Mouse (Mus musculus) embryonic fibroblast, embryonic 13.5 days (primary cell): ENCODE data around the gene Smim12. TPM values are rescaled to one million over a fixed set of nuclear protein-coding genes. Genes with fewer than 3 reads are reported as not detected.

Experiments
- H3K27ac ChIP-seq: 2 replicates; pipeline ENCODE4 v1.5.1; 2012; ENCODE audit warnings: low read length, control low read depth, inconsistent platforms; ENCODE audit not compliant: insufficient read depth
- H3K4me1 ChIP-seq: 2 replicates; pipeline ENCODE4 v1.6.1; 2011; ENCODE audit warnings: low read length; ENCODE audit not compliant: control insufficient read depth, insufficient read depth
- H3K4me3 ChIP-seq: 2 replicates; pipeline ENCODE4 v1.5.1; 2011; ENCODE audit warnings: mild to moderate bottlenecking, control low read depth, low read length; ENCODE audit not compliant: insufficient read depth
- CTCF ChIP-seq: IDR thresholded peaks from 2 replicates; pipeline ENCODE4 v1.5.1; 2011; ENCODE audit warnings: mild to moderate bottlenecking, control low read depth, low read length, moderate library complexity, borderline replicate concordance; ENCODE audit not compliant: insufficient read depth
- POLR2A ChIP-seq: IDR thresholded peaks from 2 replicates; pipeline ENCODE4 v1.6.1; 2011; ENCODE audit warnings: low read depth, mild to moderate bottlenecking, control low read depth, low read length, moderate library complexity
- polyA plus RNA-seq: library from polyadenylated mRNA; stranded (reverse); fragments of >200 nt; gene quantifications from 2 replicates; pipeline ENCODE4 v1.2.4, GENCODE M21; 2011; ENCODE audit warnings: low read depth; ENCODE audit not compliant: missing spikeins, insufficient read length

Gene Smim12
- 18.1 and 23.9 TPM in 2 replicates for polyA plus RNA-seq

DNA sequence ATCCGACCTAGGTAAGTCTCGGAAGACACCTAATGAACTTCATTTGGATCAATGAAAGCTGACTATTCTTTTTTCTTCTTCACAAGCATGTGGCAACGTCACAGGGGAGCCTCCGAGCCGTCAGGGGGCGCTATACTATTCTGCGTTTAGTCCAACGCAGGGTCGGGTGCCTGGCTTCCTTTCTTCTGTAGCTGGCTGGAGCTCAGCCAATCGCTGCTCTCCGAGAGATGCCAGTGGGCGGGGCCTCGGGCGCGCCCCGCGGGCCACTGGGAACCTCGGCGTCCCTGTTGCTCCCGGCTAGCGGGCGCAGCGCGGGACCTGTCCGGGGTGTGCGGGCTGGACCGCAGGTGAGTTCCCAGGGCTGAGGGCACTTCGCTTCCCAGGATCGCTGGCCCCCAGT lies at the start of gene Smim12:
Smim12 (plus strand) TSS at position 233 of the 400 bp plus-strand sequence.
- Histone ChIP-seq H3K4me1 (no peaks in the 10 kb centered on the region; the same call in 1 of the 2 replicates), H3K27ac (no peak within 1 kb of the TSS), H3K4me3 (peak within 1 kb of the TSS; percentile 88)
- peak; percentile 89 for TF ChIP-seq POLR2A
- TF ChIP-seq CTCF: peak; percentile 75; the same call in 1 of the 2 replicates

DNA sequence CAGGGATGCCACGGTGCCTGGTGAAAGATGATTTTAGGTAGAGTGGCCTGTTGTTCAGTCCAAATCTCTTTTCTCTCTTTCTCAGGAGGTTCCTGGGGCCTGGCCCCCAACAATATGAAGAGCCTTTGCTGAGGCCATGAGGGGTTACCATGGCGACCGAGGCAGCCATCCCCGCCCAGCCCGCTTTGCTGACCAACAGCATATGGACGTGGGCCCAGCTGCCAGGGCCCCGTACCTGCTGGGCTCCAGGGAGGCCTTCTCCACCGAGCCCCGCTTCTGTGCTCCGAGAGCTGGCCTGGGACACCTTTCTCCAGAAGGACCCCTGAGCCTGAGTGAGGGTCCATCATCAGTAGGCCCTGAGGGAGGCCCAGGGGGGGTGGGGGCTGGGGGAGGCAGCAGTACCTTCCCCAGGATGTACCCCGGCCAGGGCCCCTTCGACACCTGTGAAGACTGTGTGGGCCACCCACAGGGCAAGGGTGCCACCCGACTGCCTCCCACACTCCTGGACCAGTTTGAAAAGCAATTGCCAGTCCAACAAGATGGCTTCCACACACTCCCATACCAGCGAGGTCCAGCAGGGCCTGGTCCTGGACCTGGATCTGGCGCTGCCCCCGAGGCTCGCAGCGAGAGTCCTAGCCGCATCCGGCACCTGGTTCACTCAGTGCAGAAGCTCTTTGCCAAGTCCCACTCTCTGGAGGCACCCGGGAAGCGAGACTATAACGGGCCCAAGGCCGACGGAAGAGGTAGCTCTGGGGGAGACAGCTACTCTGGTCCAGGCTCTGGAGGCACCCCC lies 48.9 kb upstream of the Smim12 start:
- H3K4me3 ChIP-seq: no peak overlapping the region
- H3K4me1 ChIP-seq: no peaks in the 10 kb centered on the region
- no peak overlapping the region for H3K27ac ChIP-seq
- no peak for TF ChIP-seq CTCF
- TF ChIP-seq POLR2A: no peak

DNA sequence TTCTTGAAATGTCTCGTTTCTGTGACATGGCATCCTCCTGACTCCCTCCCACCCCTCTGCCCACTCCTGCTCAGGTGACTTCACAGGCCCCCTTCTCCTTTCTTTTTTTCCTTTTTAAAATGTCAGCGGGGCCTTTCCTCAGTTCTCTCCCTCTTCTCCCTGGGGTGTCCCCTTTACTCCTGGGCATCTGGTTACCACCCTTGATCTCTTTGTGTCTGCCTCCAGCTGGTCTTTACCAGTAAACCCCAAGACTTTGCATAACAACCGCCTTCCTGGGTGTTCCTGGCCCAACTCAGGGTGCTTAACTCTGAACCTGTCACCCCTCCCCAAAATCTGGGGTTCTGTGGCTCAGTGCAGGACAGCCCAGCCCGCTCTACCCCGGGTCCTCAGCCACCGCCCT lies 45.0 kb upstream of the Smim12 start:
- no peaks in the 10 kb centered on the region for H3K4me1 ChIP-seq
- H3K27ac ChIP-seq: no peak overlapping the region
- TF ChIP-seq CTCF (no peak), POLR2A (no peak)
- H3K4me3 ChIP-seq: no peak overlapping the region

DNA sequence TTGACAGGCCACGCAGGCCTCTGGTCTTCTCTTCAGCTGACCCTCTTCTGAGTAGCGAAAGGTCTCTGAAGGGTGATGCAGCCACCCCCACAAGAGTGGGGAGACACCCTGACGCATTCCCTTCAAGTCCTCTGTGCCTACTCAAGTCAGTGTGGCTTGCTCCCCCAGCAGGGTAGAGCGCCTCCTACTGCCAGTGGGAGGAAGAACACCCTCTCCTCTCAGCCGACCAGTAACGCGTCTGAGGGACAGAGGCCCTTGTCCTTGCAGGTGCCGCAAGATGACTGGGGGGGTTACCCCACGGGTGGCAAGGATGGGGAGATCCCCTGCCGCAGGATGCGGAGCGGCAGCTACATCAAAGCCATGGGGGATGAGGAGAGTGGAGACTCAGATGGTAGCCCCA lies 44.2 kb upstream of the Smim12 start:
- H3K27ac ChIP-seq: no peak overlapping the region
- no peak overlapping the region for H3K4me3 ChIP-seq
- TF ChIP-seq POLR2A: no peak
- no peaks in the 10 kb centered on the region for H3K4me1 ChIP-seq

DNA sequence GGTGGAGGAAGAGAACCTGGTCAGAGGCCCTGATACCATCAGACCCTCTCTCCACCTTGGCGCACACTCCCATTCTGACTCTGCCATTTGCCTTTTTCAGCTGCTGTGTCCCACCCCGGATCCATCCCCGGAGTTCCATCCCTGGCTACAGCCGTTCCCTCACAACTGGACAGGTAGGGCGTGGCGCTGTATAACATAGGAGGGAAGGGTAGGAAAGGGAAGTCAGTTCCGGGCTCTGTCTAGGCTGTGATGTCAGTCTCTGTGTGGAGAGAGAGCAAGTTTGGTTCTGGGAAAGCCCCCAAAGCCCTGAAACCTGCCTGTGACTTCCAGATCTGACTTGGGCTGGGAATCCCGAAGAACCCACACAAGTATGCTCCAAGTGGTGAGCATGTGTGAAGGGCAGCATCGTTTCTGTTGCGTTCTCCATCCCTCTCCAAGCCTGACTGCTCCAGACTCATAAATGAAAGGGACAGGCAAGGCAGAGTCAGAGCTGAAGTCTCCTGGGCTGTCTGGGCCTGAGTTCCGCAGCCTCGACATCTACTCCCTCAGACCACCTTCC lies 43.3 kb upstream of the Smim12 start:
- Histone ChIP-seq H3K27ac (no peak overlapping the region), H3K4me1 (no peaks in the 10 kb centered on the region), H3K4me3 (no peak overlapping the region)
- TF ChIP-seq CTCF: no peak

DNA sequence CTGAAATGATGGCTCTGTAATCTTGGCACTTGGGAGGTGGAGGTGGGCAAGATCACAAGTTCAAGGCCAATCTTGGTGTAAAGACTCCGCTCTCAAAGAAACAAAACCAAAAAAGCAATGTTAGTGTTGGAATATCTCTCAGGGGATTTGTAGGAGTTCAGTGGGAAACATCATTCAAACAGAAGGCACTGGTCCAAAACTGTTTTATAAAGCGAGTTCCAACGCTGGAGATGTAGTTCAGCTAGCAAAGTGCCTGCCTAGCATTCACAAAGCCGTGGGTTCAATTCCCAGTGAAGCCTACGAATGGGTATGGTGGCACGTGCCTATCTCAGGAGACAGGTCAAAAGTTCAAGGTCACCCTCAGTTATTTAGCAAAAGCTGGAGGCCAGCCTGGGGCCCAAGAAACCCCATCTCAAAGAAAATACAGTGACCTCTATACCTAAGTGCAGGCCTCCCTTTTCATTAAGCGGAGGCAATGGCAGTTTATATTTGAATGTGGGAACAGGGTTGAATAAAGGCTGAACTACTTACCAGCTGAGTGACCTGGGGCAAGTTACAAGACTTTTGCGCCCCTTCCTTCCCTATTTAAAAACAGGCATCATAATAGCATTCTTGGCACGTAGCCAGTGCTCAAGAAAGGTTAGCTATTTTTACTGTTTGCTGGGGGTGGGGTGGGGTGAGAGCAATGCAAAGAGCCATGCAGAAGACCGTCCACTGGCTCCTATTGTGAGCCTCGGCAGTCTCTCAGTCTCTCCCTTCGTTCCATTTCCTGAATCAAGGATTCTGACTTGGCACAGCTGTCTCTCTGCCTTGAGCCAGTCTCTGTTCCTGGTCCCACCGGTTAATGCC lies 42.6 kb upstream of the Smim12 start:
- TF ChIP-seq CTCF (no peak), POLR2A (no peak)
- no peak overlapping the region for H3K4me3 ChIP-seq
- H3K27ac ChIP-seq: no peak overlapping the region
- no peaks in the 10 kb centered on the region for H3K4me1 ChIP-seq

DNA sequence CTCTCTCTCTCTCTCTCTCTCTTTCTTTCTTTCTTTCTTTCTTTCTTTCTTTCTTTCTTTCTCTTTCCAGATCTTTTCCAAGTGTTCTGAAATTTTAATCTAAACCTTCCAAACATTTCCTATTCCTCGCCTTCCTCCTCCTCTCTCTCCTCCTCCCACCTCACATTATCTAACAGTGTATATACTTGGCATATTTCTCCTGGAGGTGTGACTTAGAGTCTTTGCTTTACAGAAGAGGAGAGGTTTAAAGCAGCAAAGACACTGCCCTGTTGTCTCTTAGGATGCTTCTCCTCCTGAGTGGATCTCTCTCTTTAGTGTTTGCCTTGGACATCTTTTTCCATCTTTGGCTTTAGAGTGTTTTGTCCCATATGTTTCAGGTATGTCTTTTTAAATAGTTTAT lies 40.5 kb upstream of the Smim12 start:
- H3K27ac ChIP-seq: no peak overlapping the region
- H3K4me3 ChIP-seq: no peak overlapping the region
- H3K4me1 ChIP-seq: no peaks in the 10 kb centered on the region
- TF ChIP-seq CTCF (no peak), POLR2A (no peak)

DNA sequence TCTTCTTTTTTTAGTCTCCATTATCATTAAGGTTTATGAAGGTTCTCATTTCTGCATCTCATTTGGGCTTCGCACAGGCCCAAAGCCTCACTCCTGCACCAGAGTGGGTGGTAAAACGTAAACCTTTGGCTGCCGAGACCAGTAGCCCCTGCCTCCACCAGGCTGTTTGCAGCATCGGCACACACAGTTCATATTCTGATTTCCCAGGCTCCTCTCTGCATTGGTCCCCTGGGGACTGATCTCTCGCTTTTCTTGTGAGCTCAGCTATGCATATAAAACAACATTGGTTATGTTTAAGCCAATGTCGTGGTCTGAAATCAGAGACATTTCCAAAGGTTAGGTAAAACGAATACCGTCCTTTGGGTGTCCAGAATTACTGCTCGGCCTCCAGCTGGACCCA lies 32.3 kb upstream of the Smim12 start:
- no peaks in the 10 kb centered on the region for H3K4me1 ChIP-seq
- H3K4me3 ChIP-seq: no peak overlapping the region
- TF ChIP-seq CTCF (no peak), POLR2A (no peak)

DNA sequence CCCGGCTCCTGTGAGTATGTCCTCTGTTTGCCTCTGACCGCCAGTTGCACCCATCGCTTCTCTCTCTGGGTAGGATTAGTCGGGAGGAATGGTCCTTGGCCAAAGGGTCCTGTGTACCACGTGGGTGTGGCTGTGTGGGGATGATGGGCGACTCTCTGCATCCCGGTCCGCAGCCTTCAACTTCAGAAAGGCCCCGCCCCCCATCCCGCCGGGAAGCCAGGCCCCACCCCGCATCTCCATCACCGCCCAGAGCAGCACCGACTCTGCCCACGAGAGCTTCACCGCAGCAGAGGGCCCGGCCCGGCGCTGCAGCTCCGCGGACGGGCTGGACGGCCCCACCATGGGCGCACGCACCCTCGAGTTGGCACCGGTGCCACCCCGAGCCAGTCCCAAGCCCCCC lies 29.1 kb upstream of the Smim12 start:
- Histone ChIP-seq H3K4me1 (no peaks in the 10 kb centered on the region), H3K4me3 (no peak overlapping the region), H3K27ac (no peak overlapping the region)
- TF ChIP-seq POLR2A (no peak), CTCF (no peak)

More for the DNA sequence above, 32.3 kb upstream of the Smim12 start:
- H3K27ac ChIP-seq: no peak overlapping the region

DNA sequence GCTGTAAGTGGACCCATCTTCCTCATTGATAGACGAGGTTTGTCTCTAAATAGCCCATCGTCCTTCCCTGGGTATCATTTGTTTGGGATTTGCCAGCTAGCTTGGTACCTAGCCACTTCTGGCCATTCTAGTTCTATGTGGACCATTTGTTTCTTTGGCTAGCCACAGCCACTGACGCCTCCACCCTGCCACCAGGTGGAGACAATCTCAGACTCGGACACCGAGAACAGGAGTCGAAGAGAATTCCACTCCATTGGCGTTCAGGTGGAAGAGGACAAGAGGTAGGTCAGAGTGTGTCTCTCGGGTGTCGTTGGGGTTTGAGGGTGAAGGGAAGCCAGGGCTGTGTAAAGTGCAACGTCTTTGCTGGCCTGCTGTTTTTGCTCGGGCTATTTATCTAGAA lies 28.5 kb upstream of the Smim12 start:
- Histone ChIP-seq H3K4me1 (no peaks in the 10 kb centered on the region), H3K27ac (no peak overlapping the region), H3K4me3 (no peak overlapping the region)
- TF ChIP-seq CTCF (0 out of 2 replicates have a peak, but pooled peaks have one; percentile 6), POLR2A (no peak)
